Mouse (Mus musculus) CH12.LX (cell line): ENCODE measurements around the gene Pxn.

Source experiments
- CHD1 ChIP-seq: IDR thresholded peaks from 2 replicates; pipeline ENCODE4 v1.6.1; 2012; ENCODE audit warnings: low read depth, low read length, improper control_type of control experiment, inconsistent platforms
- CTCF ChIP-seq, 2 experiments: IDR thresholded peaks in 1 of 2; conservative IDR thresholded peaks in 1 of 2; 2 replicates each; pipeline ENCODE4 v1.5.1; 2011 to 2012; ENCODE audit warnings: low read depth in 2 of 2, low read length in 2 of 2, improper control_type of control experiment in 1 of 2, inconsistent platforms in 1 of 2, mild to moderate bottlenecking in 1 of 2, moderate library complexity in 1 of 2
- EP300 ChIP-seq: IDR thresholded peaks from 2 replicates; pipeline ENCODE4 v1.6.1; 2011; ENCODE audit warnings: low read length, improper control_type of control experiment
- HCFC1 ChIP-seq: IDR thresholded peaks from 2 replicates; pipeline ENCODE4 v1.6.1; 2012; ENCODE audit warnings: low read depth, mild to moderate bottlenecking, inconsistent platforms, low read length, improper control_type of control experiment
- IRF4 ChIP-seq: IDR thresholded peaks from 2 replicates; pipeline ENCODE4 v1.6.1; 2014; ENCODE audit warnings: low read depth, mild to moderate bottlenecking, inconsistent platforms, low read length, improper control_type of control experiment
- KAT2A ChIP-seq: IDR thresholded peaks from 2 replicates; pipeline ENCODE4 v1.6.1; 2012; ENCODE audit warnings: low read length, improper control_type of control experiment, inconsistent platforms; ENCODE audit not compliant: insufficient replicate concordance
- MAFK ChIP-seq: IDR thresholded peaks from 2 replicates; pipeline ENCODE4 v1.6.1; 2011; ENCODE audit warnings: low read length, improper control_type of control experiment; ENCODE audit not compliant: insufficient replicate concordance
- MAX ChIP-seq: IDR thresholded peaks from 2 replicates; pipeline ENCODE4 v1.6.1; 2011; ENCODE audit warnings: low read length, improper control_type of control experiment
- POLR2A ChIP-seq: IDR thresholded peaks from 2 replicates; pipeline ENCODE4 v1.6.1; 2011; ENCODE audit warnings: low read depth, mild to moderate bottlenecking, improper control_type of control experiment, low read length
- POLR2AphosphoS2 ChIP-seq: IDR thresholded peaks from 2 replicates; pipeline ENCODE4 v1.6.1; 2011; ENCODE audit warnings: low read depth, low read length, improper control_type of control experiment
- USF1 ChIP-seq: IDR thresholded peaks from 2 replicates; pipeline ENCODE4 v1.6.1; 2014; ENCODE audit warnings: low read depth, mild to moderate bottlenecking, inconsistent platforms, low read length, improper control_type of control experiment
- USF2 ChIP-seq: conservative IDR thresholded peaks from 2 replicates; pipeline ENCODE4 v1.6.1; 2011; ENCODE audit warnings: low read depth, low read length, improper control_type of control experiment
- ZC3H11A ChIP-seq: IDR thresholded peaks from 2 replicates; pipeline ENCODE4 v1.6.1; 2012; ENCODE audit warnings: low read depth, mild to moderate bottlenecking, inconsistent platforms, low read length, improper control_type of control experiment

DNA sequence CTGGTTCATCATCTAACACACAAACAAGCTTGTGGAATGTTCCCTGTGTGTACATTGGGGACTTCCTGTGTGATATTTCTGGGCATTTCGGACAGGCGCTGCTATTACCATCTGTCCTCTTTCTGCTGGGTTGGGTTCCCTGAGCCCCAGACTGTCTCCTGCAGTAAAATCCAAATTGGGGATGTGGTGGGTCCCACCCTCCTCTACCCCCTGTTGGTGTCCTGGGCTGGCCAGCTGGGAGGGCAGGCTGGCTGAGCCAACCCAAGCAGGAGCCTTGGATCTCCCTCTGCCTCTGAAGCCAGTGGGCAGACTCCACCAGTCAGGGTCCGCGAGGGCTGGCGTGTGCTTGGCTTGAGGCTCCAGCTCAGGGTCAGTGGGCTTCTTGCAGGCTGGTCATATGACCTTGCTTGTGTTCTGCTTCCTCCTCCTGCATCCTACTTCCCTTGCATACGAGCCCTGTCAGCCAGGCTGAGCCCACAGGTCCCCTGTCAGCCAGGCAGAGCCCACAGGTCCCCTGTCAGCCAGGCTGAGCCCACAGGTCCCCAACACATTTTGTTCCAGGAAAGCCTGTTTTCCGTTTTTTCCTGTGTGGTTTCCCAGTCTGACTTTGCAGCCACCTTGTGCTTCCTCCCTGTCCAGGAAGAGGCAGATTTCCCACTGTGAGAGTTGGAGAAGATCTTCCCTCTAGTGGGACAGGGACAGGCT, 23.4 kb downstream of the Pxn start:
- TF ChIP-seq CHD1 = no peak
- no peak for TF ChIP-seq IRF4
- TF ChIP-seq CTCF (conservative IDR thresholded peaks at IDR 0.05 in 1 of 2, IDR thresholded peaks at IDR 0.05 in 1 of 2; ENCODE audit: low read depth in 2 of 2, low read length in 2 of 2) = no peak
- TF ChIP-seq EP300 = no peak
- TF ChIP-seq POLR2AphosphoS2 = no peak
- no peak for TF ChIP-seq HCFC1
- no peak for TF ChIP-seq POLR2A
- no peak for TF ChIP-seq MAFK
- TF ChIP-seq USF1 = no peak
- no peak for TF ChIP-seq KAT2A
- no peak for TF ChIP-seq USF2
- no peak for TF ChIP-seq ZC3H11A
- no peak for TF ChIP-seq MAX
